Mouse (Mus musculus): ENCODE measurements around the gene Zpbp. TPM values are rescaled to one million over a fixed set of nuclear protein-coding genes. Genes with fewer than 3 reads are reported as not detected.

Zpbp gene
- total and polyA plus RNA-seq, 3 experiments: 0.34 to 0.62 (median 0.50) TPM

GRCm38 (mm10) chr11:11462561-11462890 lies 318 bp upstream of the Zpbp start:
- Histone ChIP-seq H3K4me1 (ENCODE audit: control insufficient read depth in 1 of 2, insufficient read depth in 2 of 2) (peaks cover 3 to 20% of the 10 kb centered on the region in 2 experiments), H3K27me3 (replicated peaks) (no peaks in the 10 kb centered on the region), H3K27ac (ENCODE audit: insufficient read depth, low read depth) (peak overlapping the region; percentile 45), H3K9me3 (replicated peaks; ENCODE audit: low read length) (no peaks in the 10 kb centered on the region), H3K9ac (ENCODE audit: insufficient read depth, low read depth) (peak overlapping the region; percentile 88), H3K36me3 (replicated peaks in 1 of 2; ENCODE audit: control insufficient read depth in 1 of 2, insufficient read depth in 1 of 2, low read length in 1 of 2) (peaks cover 0 to 2% of the 10 kb centered on the region in 2 experiments), H3K4me2 (ENCODE audit: insufficient read depth, low read depth, poor library complexity, severe bottlenecking) (peak overlapping the region; percentile 87), H3K79me2 (replicated peaks; ENCODE audit: control insufficient read depth, extremely low read depth, insufficient read depth, poor library complexity, severe bottlenecking) (no peaks in the 10 kb centered on the region), H3K4me3 (replicated peaks in 1 of 3; ENCODE audit: low read depth in 2 of 3, low read length in 2 of 3, poor library complexity in 1 of 3) (peak overlapping the region; percentile 63 to 92 (median 73))
- dilution Hi-C loops (cut with MboI; ENCODE audit: extremely low pct_ligation_motif_present, extremely low pct_unique_long_range_greater_than_20kb, low sequenced_read_pairs): no loop called here
- in situ Hi-C loops (cut with MboI; ENCODE audit: low pct_ligation_motif_present, low pct_unique_long_range_greater_than_20kb, low sequenced_read_pairs): loop anchor here (10.0 kb wide), 1 partner anchor 512 kb away; no protein-coding TSS in a partner anchor
- DNase-seq (ENCODE audit: extremely low read depth): no peak
- TF ChIP-seq TCF12 (IDR thresholded peaks at IDR 0.05; ENCODE audit: low read depth, low read length) (no peak), MAX (IDR thresholded peaks at IDR 0.05; ENCODE audit: low read length) (no peak), ELF1 (IDR thresholded peaks at IDR 0.05; ENCODE audit: low read depth, low read length) (no peak), JUND (conservative IDR thresholded peaks at IDR 0.05; ENCODE audit: low read depth, low read length) (no peak), ETS1 (conservative IDR thresholded peaks at IDR 0.05; ENCODE audit: low read depth, low read length) (no peak), BHLHE40 (IDR thresholded peaks at IDR 0.05; ENCODE audit: low read depth, low read length) (no peak), E2F4 (IDR thresholded peaks at IDR 0.05; ENCODE audit: insufficient replicate concordance, low read depth, low read length) (no peak), EP300 (IDR thresholded peaks at IDR 0.05; ENCODE audit: low read length) (peak; percentile 61; the same call in 1 of the 2 replicates), CTCF (conservative IDR thresholded peaks at IDR 0.05 in 1 of 2, IDR thresholded peaks at IDR 0.05 in 1 of 2; ENCODE audit: low read depth in 2 of 2, low read length in 2 of 2) (no peak), MAFK (IDR thresholded peaks at IDR 0.05; ENCODE audit: insufficient replicate concordance, low read length) (no peak), ZNF384 (IDR thresholded peaks at IDR 0.05; ENCODE audit: low read depth, low read length) (no peak), RCOR1 (conservative IDR thresholded peaks at IDR 0.05; ENCODE audit: low read depth, low read length) (no peak), IRF4 (IDR thresholded peaks at IDR 0.05; ENCODE audit: low read depth, low read length) (no peak), POLR2A (IDR thresholded peaks at IDR 0.05; ENCODE audit: low read depth, low read length) (no peak; the same call in 1 of the 2 replicates), NELFE (IDR thresholded peaks at IDR 0.05; ENCODE audit: low read depth, low read length) (no peak), USF1 (IDR thresholded peaks at IDR 0.05; ENCODE audit: low read depth, low read length) (no peak), SIN3A (IDR thresholded peaks at IDR 0.05; ENCODE audit: low read length) (peak; percentile 78; the same call in 1 of the 2 replicates), ZC3H11A (IDR thresholded peaks at IDR 0.05; ENCODE audit: low read depth, low read length) (no peak), SMC3 (IDR thresholded peaks at IDR 0.05; ENCODE audit: low read depth, low read length) (no peak), ZMIZ1 (IDR thresholded peaks at IDR 0.05; ENCODE audit: low read depth, low read length) (peak; percentile 1; the same call in 1 of the 2 replicates), ZKSCAN1 (IDR thresholded peaks at IDR 0.05; ENCODE audit: borderline replicate concordance, low read depth, low read length) (no peak), MXI1 (IDR thresholded peaks at IDR 0.05; ENCODE audit: low read depth, low read length) (no peak), KAT2A (IDR thresholded peaks at IDR 0.05; ENCODE audit: insufficient replicate concordance, low read length) (no peak), PAX5 (IDR thresholded peaks at IDR 0.05; ENCODE audit: low read length) (no peak), GABPA (IDR thresholded peaks at IDR 0.05; ENCODE audit: insufficient replicate concordance, low read depth, low read length) (no peak), USF2 (conservative IDR thresholded peaks at IDR 0.05; ENCODE audit: low read depth, low read length) (no peak), POLR2AphosphoS2 (IDR thresholded peaks at IDR 0.05; ENCODE audit: low read depth, low read length) (no peak; the same call in 1 of the 2 replicates), CHD1 (IDR thresholded peaks at IDR 0.05; ENCODE audit: low read depth, low read length) (peak; percentile 45; the same call in 1 of the 2 replicates), UBTF (IDR thresholded peaks at IDR 0.05; ENCODE audit: low read depth, low read length) (no peak), MAZ (IDR thresholded peaks at IDR 0.05; ENCODE audit: low read depth, low read length) (no peak; the same call in 1 of the 2 replicates), JUN (IDR thresholded peaks at IDR 0.05; ENCODE audit: insufficient read depth, low read depth, low read length) (no peak), TBP (conservative IDR thresholded peaks at IDR 0.05; ENCODE audit: low read depth, low read length) (no peak), MYC (IDR thresholded peaks at IDR 0.05; ENCODE audit: low read depth, low read length) (peak; percentile 12; the same call in 1 of the 2 replicates), RAD21 (IDR thresholded peaks at IDR 0.05; ENCODE audit: low read depth, low read length) (no peak), CHD2 (IDR thresholded peaks at IDR 0.05; ENCODE audit: low read length) (no peak), MEF2A (IDR thresholded peaks at IDR 0.05; ENCODE audit: borderline replicate concordance, low read depth, low read length) (no peak)

Measured in CH12.LX (cell line).